ENCODE assay signal across 16 mouse cellular contexts in the genomic region with DNA sequence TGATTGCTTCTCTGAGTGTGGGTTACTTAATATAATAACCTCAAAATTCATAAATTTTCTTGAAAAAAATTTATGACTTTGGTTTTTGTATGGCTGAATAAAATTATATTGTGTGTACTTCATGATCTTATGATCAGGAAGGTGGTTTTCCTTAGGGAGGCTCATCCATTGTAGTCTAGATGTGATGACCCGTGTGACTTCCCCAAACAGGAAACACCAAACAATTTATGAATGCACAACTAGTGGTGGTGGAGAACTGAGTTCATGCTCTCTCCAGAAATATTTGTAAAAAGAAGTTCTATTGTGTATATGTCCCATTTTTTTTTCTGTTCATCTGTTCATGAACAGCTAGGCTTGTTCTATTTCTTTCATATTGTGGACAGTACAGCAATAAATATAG.
"Had no signal": no experiment of that assay in that cellular context is flagged by ENCODE, and none has a peak within 500 bp of the region (broad histone marks: within the 10 kb centered on the region; RNA-seq: fewer than 3 reads in every experiment).

No protein-coding gene starts in this region.

- H3K27me3 ChIP-seq: limb, embryonic 13.5 days; liver, embryonic 12.5 days; liver, embryonic 15.5 days; lung, embryonic 15.5 days; megakaryocyte, embryonic 14.5 days; midbrain, embryonic 13.5 days had no signal

- H3K4me3 ChIP-seq: limb, embryonic 10.5 days; limb, embryonic 13.5 days; liver, embryonic 12.5 days; liver, embryonic 15.5 days; lung, embryonic 15.5 days; megakaryocyte, embryonic 14.5 days; midbrain, embryonic 10.5 days; midbrain, embryonic 13.5 days had no signal

- H3K27ac ChIP-seq: limb, embryonic 10.5 days; limb, embryonic 13.5 days; liver, embryonic 12.5 days; liver, embryonic 15.5 days; lung, embryonic 15.5 days; midbrain, embryonic 10.5 days; midbrain, embryonic 13.5 days had no signal

- H3K9me3 ChIP-seq: limb, embryonic 10.5 days; limb, embryonic 13.5 days; liver, embryonic 12.5 days; liver, embryonic 15.5 days; lung, embryonic 15.5 days; midbrain, embryonic 10.5 days; midbrain, embryonic 13.5 days had no signal

- DNase-seq: kidney, postnatal 10 days; kidney, postnatal 4 days; liver; lung, adult 18-20 months; lung, postnatal 10 days; lung, postnatal 36 days; thymus, adult 18-20 months; thymus, postnatal 36 days had no signal

- H3K4me1 ChIP-seq: limb, embryonic 10.5 days; limb, embryonic 13.5 days; liver, embryonic 12.5 days; liver, embryonic 15.5 days; lung, embryonic 15.5 days; midbrain, embryonic 10.5 days; midbrain, embryonic 13.5 days had no signal
